Mouse (Mus musculus) B cell, adult 67 days (primary cell): ENCODE results near the gene Tff3. TPM values are rescaled to one million over a fixed set of nuclear protein-coding genes. Genes with fewer than 3 reads are reported as not detected.

Source experiments
- total RNA-seq, 2 experiments: library from RNA; stranded (reverse); gene quantifications; 4 replicates each; pipeline ENCODE4 v1.2.4; 2023

Gene Tff3
- not detected for total RNA-seq

DNA sequence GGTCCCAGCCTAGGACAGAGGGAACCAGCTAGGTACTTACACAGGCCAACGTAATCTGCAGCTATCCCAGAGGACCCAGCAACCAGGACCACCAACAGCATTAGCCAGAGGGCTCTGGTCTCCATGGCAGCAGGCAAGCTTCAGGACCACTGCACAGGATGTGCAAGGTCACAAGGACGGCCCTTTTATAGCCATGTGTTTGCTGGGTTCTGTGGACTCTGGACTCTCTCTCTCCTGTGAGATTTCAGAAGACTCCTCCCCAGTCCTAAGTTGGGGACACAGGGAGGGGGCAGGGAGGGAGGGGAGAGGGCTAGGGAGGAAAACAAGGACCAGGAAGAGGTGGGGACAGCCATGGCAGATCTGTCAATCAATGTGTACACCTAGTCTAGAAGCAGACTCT is at the start of gene Tff3:
Gene Tff3, minus strand, starts transcription at position 195 of the 400 bp plus-strand sequence.

GRCm38 (mm10) chr17:31165127-31165526 is 35.7 kb upstream of the Tff3 start, which contains the start of gene Tff1:
Tff1 (minus strand) TSS chr17:31165277.

GRCm38 (mm10) chr17:31144040-31145037 is 14.9 kb upstream of the Tff3 start, which contains the start of gene Tff2:
Tff2 (minus strand) TSS chr17:31144282.

Other genes with a start within 250 kb of the Tff3 start
- not detected for gene Glp1r, start 227.8 kb downstream of the Tff3 start, total RNA-seq
- not detected for gene Umodl1, start 175.0 kb downstream of the Tff3 start, total RNA-seq
- 100 to 1,000 TPM; 123 to 132 TPM for gene Abcg1, start 72.0 kb downstream of the Tff3 start, total RNA-seq
- not detected for gene Tff2, start 14.6 kb upstream of the Tff3 start, total RNA-seq
- gene Tff1, start 35.6 kb upstream of the Tff3 start, total RNA-seq, result not detected
- under 1 TPM; 0.23 to 0.65 TPM for gene Tmprss3, start 69.3 kb upstream of the Tff3 start, total RNA-seq
- under 1 TPM; 0.09 to 0.29 TPM for gene Ubash3a, start 78.2 kb upstream of the Tff3 start, total RNA-seq
- under 1 TPM in 1 of 2 experiments, not detected in 1; 0.73 TPM for gene Rsph1, start 147.7 kb upstream of the Tff3 start, total RNA-seq
- gene Slc37a1, start 157.1 kb upstream of the Tff3 start, total RNA-seq, result 10 to 100 TPM; 42.8 to 46.5 TPM